Mouse (Mus musculus) retina, postnatal 1 day (tissue): ENCODE results near the gene Ttc22.

Source experiments
- DNase-seq: peaks from one replicate; pipeline ENCODE4 v3.0.0-alpha.2; 2012

The Ttc22 gene

GRCm38 (mm10) chr4:106665269-106665668 lies 43.0 kb downstream of the Ttc22 start:
- no peak for DNase-seq

- no peak for DNase-seq
Measured at GRCm38 (mm10) chr4:106665673-106666072, 43.4 kb downstream of the Ttc22 start.

GRCm38 (mm10) chr4:106666546-106666945 lies 44.3 kb downstream of the Ttc22 start:
- no peak for DNase-seq

- DNase-seq: no peak
Measured at GRCm38 (mm10) chr4:106676749-106677148, 54.5 kb downstream of the Ttc22 start.

- peak; percentile 94 for DNase-seq
Measured at GRCm38 (mm10) chr4:106678442-106679118, 56.3 kb downstream of the Ttc22 start, which contains the start of gene Ttc4. Gene Ttc4 (minus strand): TSS chr4:106678944.

- no peak for DNase-seq
Measured at GRCm38 (mm10) chr4:106679152-106679551, 56.9 kb downstream of the Ttc22 start.

GRCm38 (mm10) chr4:106680955-106681354 lies 58.7 kb downstream of the Ttc22 start:
- no peak for DNase-seq

GRCm38 (mm10) chr4:106688636-106689296 lies 66.5 kb downstream of the Ttc22 start:
- DNase-seq: no peak
